Mouse (Mus musculus) frontal cortex, adult 2 months (tissue): ENCODE results near the gene Gm49405. TPM values are rescaled to one million over a fixed set of nuclear protein-coding genes. Genes with fewer than 3 reads are reported as not detected.
"Not testable (repeated sequence)": the region's sequence is repeated elsewhere in the genome, so short reads cannot be mapped to it uniquely, and the experiment has no call there.

Source experiments
- DNase-seq, 2 experiments: peaks; one replicate each; pipeline ENCODE4 v3.0.0; 2022; ENCODE audit warnings: low spot score in 1 of 2; ENCODE audit errors: extremely low spot score in 1 of 2
- polyA plus RNA-seq: library from polyadenylated mRNA; depleted of rRNA; stranded (reverse); fragments of >200 nt; gene quantifications from 2 replicates; pipeline ENCODE4 v1.2.3, GENCODE M21; 2012; rRNA removed

Gm49405 gene
- polyA plus RNA-seq: 6.3 TPM in 2 replicates

- peak; percentile 92 to 98 for DNase-seq
Measured at GRCm38 (mm10) chr19:4000119-4000900, at the start of gene Gm49405, which contains the start of gene Nudt8. Gene Gm49405, plus strand, starts transcription at chr19:4000626. Gene Nudt8, plus strand, starts transcription at chr19:4000580.

DNA sequence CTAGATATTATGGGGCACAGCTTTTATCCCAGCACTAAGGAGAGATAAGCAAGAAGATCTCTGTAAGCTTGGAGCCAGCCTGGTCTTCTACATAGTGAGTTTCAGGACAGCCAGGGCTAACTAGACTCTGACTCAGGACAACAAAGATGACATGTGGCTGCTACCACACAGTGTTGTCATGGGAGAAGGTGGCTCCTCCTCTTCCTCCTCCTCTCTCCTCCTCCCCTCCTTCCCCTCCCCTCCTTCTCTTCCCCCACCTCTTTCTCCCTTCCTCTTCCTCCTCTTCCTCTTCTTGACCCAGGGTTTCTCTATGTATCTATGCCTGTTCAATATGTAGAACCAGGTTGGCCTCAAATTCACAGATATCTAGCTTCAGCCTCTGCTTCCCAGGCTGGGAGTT lies 49.0 kb upstream of the Gm49405 start:
- no peak for DNase-seq

DNA sequence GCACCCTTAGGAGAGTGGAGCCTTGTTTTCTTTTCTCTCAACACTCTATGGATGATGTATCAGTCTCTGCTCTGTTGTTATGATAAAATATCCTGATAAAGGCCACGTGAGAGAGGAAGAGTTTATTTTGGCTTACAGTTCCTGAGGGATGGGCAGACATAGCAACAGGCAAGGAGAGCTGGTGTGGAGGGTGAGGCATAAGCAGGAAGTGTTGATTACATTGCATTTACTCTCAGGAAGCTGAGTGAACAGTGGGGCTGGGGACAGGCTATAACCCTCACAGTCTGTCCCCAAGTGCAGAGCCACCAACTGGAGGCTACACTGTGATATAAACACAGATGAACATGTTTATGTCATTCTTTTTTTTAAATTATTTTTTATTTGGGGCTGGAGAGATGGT lies 48.3 kb upstream of the Gm49405 start:
- DNase-seq: no peak

- no peak for DNase-seq
Measured at GRCm38 (mm10) chr19:3955033-3955432, 45.4 kb upstream of the Gm49405 start.

DNA sequence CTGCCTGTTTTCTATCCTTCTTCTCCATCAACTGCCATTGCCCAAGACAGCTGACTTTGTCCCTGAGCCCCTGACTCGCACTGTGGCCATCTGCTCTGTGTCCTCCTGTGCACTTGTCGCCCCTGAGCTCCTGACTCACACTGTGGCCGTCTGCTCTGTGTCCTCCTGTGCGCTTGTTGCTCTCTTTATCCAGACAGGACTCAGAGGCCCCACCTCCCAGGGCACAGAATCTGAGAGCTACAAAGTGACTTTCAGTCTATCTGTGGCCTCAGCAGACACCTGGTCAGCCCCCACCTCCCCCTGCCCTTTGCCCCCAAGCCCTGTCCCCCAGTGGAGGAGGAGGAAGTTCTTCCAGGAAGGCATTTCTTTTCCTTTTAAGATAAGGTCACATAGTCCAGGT lies 44.6 kb upstream of the Gm49405 start:
- no peak for DNase-seq

GRCm38 (mm10) chr19:3957296-3958036 lies 43.0 kb upstream of the Gm49405 start:
- DNase-seq: not testable (repeated sequence)

DNA sequence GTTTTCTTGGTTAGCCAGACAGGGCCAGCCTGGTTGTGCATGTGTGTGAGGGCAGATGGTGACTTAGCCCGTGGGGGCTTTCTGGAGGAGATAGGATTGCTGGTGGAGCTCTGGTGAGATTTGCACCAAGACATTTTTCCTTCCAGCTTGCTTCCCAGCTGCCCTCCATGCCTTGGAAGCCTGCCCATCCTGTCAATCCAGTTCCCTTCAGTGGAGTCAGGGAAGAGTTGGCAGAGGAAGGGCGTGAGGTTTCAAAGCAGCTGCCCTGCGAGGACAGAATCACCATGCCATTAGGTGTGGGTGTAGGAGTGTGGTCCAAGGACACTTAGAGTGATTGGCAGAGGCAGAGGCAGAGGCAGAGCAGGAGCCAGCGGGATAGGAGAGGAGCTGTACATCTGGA lies 42.0 kb upstream of the Gm49405 start, which contains the start of gene Aldh3b3:
Gene Aldh3b3 (plus strand): TSS at position 176 of the 400 bp plus-strand sequence.
- no peak for DNase-seq

GRCm38 (mm10) chr19:3959030-3959429 lies 41.4 kb upstream of the Gm49405 start:
- DNase-seq: no peak

- DNase-seq: no peak
Measured at GRCm38 (mm10) chr19:3960211-3960610, 40.2 kb upstream of the Gm49405 start.

DNA sequence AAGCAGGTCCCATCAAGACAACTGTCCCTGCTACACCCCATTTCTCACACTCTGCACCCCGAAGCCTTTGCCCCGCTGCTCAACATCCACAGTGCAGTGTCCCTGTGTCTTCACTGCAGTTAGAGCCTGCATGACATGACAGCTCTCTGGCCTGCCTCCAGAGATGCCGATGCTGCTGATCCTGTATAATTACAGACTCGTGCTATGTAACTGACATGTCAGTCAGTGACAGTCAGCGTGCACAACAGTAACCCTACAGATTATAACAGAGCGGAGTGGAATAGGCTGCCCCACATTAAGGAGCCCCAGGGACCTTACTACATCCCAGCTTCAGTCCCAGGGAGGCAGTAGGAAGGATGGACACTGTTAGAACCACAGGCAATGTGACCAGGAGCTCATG lies 38.6 kb upstream of the Gm49405 start:
- not testable (repeated sequence) for DNase-seq

DNA sequence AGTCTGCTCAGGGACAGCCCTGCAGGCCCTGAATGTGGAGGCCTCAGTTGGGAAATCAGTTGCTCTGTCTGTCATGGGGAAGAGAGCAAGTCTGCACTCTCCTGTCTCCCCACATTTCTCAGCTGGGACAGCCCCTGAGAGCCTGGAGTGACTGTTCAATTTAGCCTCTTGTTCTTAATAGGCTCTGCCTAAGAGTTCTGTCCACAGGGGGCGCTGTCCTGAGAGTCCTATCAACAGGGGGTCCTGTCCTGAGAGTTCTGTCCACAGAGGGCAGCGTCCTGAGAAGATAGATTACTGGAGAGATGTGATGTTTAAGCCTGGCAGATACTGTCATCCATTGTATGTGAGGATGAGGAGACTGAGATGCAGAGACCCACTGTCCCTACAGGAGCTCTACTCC lies 38.0 kb upstream of the Gm49405 start:
- DNase-seq: no peak

- DNase-seq: no peak
Measured at GRCm38 (mm10) chr19:3964030-3964429, 36.4 kb upstream of the Gm49405 start.

DNA sequence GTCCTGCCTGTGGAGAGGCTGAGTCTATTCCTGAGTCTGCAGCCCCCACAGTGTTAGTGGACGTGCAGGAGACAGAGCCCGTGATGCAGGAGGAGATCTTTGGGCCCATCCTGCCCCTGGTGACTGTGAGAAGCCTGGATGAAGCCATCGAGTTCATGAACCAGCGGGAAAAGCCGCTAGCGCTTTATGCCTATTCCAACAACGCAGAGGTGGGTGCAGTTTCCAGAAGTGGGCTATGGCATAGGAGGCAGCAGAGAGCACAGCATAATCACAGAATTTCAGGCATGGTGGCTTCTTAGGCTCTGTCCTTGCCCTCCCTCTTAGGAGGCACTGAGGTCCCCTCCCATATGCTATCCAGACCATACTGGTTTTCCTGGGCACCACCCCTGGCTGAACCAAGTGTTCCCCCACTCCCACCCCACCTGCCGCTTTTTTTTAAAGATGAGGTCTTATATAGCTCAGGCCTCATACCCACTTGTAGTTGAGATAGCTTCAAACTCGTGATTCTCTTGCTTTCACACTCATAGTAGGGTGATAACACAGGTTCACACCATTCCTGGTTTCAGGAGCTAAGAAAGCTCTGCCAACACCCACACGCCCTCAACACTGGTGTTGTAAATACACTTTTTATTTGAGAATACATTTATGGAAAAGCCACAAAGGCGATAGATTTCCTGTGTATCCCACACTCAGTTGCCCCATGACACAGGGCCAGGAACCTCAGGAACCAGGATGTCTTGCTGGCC lies 33.9 kb upstream of the Gm49405 start:
- peak; percentile 20 to 47 for DNase-seq

- DNase-seq: no peak
Measured at GRCm38 (mm10) chr19:3967258-3967657, 33.2 kb upstream of the Gm49405 start.

DNA sequence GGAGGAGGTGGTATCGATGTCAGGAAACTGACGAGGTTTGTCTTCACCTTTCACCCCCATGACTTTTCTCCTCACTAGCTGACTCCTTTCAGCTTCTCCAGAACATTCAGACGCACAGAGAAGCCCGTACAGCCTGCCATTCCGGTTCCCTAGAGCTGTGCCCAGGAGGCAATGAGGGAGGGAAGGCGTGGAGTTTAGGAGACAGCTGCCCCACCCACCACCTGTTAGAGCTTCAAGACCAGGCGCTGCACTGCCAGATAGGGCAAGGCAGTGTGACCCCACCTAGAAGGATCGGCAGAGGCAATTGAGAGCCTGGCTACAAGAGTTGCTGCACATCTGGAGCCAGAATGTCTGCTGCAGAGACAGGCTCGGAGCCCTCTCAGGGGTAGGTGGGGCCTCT lies 28.2 kb upstream of the Gm49405 start, which contains the start of gene Aldh3b2:
Gene Aldh3b2 (plus strand): TSS at position 100 of the 400 bp plus-strand sequence.
- DNase-seq: no peak

GRCm38 (mm10) chr19:3974608-3975007 lies 25.8 kb upstream of the Gm49405 start:
- DNase-seq: not testable (repeated sequence)

DNA sequence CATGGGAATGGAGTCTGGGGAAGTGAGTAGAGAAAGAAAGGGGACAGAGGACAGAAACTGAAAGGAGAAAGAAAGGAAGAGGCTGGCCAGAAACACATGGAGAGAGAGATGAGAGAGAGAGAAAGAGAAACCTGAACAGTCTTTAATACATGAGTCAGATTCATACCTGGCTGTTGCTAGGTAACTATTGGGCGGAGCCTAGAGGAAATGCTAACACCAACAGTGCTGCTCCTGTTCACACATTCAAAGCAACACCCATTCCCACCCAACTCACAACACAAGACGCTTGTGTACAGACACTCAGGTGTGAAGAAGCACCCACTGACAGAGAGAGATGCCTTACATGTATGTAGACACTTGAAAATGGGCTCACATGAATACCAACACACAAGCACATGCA lies 24.6 kb upstream of the Gm49405 start:
- no peak for DNase-seq

DNA sequence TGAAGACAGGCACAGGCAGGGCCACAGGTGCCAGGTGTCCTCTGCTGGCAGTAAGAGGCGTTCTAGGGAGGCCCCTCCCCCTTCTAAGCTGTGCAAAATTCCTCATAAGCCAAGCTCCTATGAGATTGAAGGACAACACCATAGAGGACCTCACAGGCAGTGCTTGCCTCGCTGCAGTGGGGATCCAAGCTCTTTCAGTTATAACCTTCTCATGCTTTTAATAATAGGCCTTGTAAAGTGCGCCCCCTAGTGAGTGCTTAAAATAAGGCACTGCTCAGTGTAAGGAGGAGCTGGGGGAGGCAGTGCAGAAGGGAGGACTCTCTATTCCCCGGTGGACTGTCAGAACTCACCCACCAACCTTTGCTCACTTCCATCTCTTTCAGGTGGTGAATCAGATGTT lies 20.1 kb upstream of the Gm49405 start:
- peak; percentile 60 to 93 for DNase-seq

DNA sequence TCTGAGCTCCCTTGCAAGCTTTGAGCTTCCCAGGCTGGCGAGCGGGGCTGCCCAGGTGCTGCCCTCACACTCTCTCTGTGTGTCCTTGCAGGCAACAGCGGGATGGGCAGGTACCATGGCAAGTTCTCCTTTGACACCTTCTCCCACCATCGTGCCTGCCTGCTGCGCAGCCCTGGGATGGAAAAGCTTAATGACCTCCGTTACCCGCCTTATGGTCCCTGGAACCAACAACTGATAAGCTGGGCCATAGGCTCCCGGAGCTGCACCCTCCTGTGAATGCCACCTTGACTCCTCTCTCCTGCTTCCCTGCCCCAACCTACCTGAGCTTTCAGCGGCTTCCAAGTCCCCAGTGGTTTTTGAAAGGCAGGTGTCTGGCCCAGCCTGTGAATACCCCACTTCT lies 19.5 kb upstream of the Gm49405 start:
- DNase-seq: no peak

GRCm38 (mm10) chr19:3983527-3984200 lies 16.8 kb upstream of the Gm49405 start:
- DNase-seq: no peak
